Mouse (Mus musculus) megakaryocyte progenitor cell, adult 5-6 weeks (primary cell): Measurements from ENCODE around the gene 2210408I21Rik. TPM values are rescaled to one million over a fixed set of nuclear protein-coding genes. Genes with fewer than 3 reads are reported as not detected.

ENCODE experiments used
- ATAC-seq: replicated peaks from 2 replicates; pipeline ENCODE4 v1.8.0; 2016; ENCODE audit warnings: mild to moderate bottlenecking, moderate TSS enrichment, inconsistent platforms; ENCODE audit not compliant: poor library complexity
- total RNA-seq, 2 experiments: library from RNA; stranded (forward) in 1 of 2; stranded (reverse) in 1 of 2; fragments of 157-497, 149-512 nt in 1 of 2; fragments of 200-1000 nt in 1 of 2; gene quantifications; 2 replicates each; pipeline versions ENCODE4 v1.2.3 to v1.2.4; 2015 to 2017

The 2210408I21Rik gene
- total RNA-seq, 2 experiments from 2014 or later, result 3.4 to 6.5 TPM

- ATAC-seq, result no peak
Measured at GRCm38 (mm10) chr13:77275172-77275747, 139.9 kb downstream of the 2210408I21Rik start.

GRCm38 (mm10) chr13:77278659-77279413 is 143.5 kb downstream of the 2210408I21Rik start:
- ATAC-seq, result no peak

- no peak for ATAC-seq
Measured at GRCm38 (mm10) chr13:77295519-77295918, 160.2 kb downstream of the 2210408I21Rik start.

- ATAC-seq, result no peak
Measured at GRCm38 (mm10) chr13:77324101-77324500, 188.8 kb downstream of the 2210408I21Rik start.

GRCm38 (mm10) chr13:77326174-77326959 is 191.0 kb downstream of the 2210408I21Rik start:
- no peak for ATAC-seq

- ATAC-seq, result no peak
Measured at GRCm38 (mm10) chr13:77342097-77342496, 206.8 kb downstream of the 2210408I21Rik start.

- no peak for ATAC-seq
Measured at GRCm38 (mm10) chr13:77385448-77385970, 250.2 kb downstream of the 2210408I21Rik start.

- no peak for ATAC-seq
Measured at GRCm38 (mm10) chr13:77386001-77386400, 250.7 kb downstream of the 2210408I21Rik start.

GRCm38 (mm10) chr13:77388148-77388547 is 252.8 kb downstream of the 2210408I21Rik start:
- ATAC-seq, result no peak

- no peak for ATAC-seq
Measured at GRCm38 (mm10) chr13:77389209-77389608, 253.9 kb downstream of the 2210408I21Rik start.

- no peak for ATAC-seq
Measured at GRCm38 (mm10) chr13:77396374-77396773, 261.0 kb downstream of the 2210408I21Rik start.

GRCm38 (mm10) chr13:77396981-77397380 is 261.6 kb downstream of the 2210408I21Rik start:
- ATAC-seq, result no peak

GRCm38 (mm10) chr13:77397646-77398045 is 262.3 kb downstream of the 2210408I21Rik start:
- ATAC-seq, result no peak

- ATAC-seq, result no peak
Measured at GRCm38 (mm10) chr13:77398477-77398876, 263.1 kb downstream of the 2210408I21Rik start.

- no peak for ATAC-seq
Measured at GRCm38 (mm10) chr13:77400762-77401161, 265.4 kb downstream of the 2210408I21Rik start.

- ATAC-seq, result no peak
Measured at GRCm38 (mm10) chr13:77408530-77408929, 273.2 kb downstream of the 2210408I21Rik start.

GRCm38 (mm10) chr13:77409804-77410203 is 274.5 kb downstream of the 2210408I21Rik start:
- no peak for ATAC-seq

GRCm38 (mm10) chr13:77412829-77413228 is 277.5 kb downstream of the 2210408I21Rik start:
- no peak for ATAC-seq

GRCm38 (mm10) chr13:77450007-77450567 is 314.7 kb downstream of the 2210408I21Rik start:
- no peak for ATAC-seq

- no peak for ATAC-seq
Measured at GRCm38 (mm10) chr13:77470093-77470621, 334.8 kb downstream of the 2210408I21Rik start.

GRCm38 (mm10) chr13:77476420-77476819 is 341.1 kb downstream of the 2210408I21Rik start:
- ATAC-seq, result no peak
